Mouse (Mus musculus) layer of hippocampus, postnatal 25 days (tissue): ENCODE results near the gene Chrm1. TPM values are rescaled to one million over a fixed set of nuclear protein-coding genes. Genes with fewer than 3 reads are reported as not detected.

Experiments used
- total RNA-seq, 2 experiments: library from RNA; stranded (reverse); gene quantifications; 2 replicates each; pipeline ENCODE4 v1.2.3; 2021

Gene Chrm1
- total RNA-seq, 2 experiments from 2014 or later: 188 to 200 TPM

Other genes with a start within 250 kb of the Chrm1 start
- gene Slc22a8, start 72.5 kb upstream of the Chrm1 start, total RNA-seq: 10 to 100 TPM in 1 of 2 experiments, 1 to 10 TPM in 1; 9.5 to 12.3 TPM
- 1 to 10 TPM; 1.5 to 1.6 TPM for gene Slc22a6, start 45.8 kb upstream of the Chrm1 start, total RNA-seq
- 100 to 1,000 TPM; 155 to 170 TPM for gene Slc3a2, start 59.6 kb downstream of the Chrm1 start, total RNA-seq
- 10 to 100 TPM; 43.9 to 53.6 TPM for gene Wdr74, start 72.0 kb downstream of the Chrm1 start, total RNA-seq
- 1 to 10 TPM in 1 of 2 experiments, not detected in 1; 1.5 TPM for gene 1700092M07Rik, start 76.9 kb downstream of the Chrm1 start, total RNA-seq
- 10 to 100 TPM; 59.9 to 70.7 TPM for gene Stx5a, start 77.6 kb downstream of the Chrm1 start, total RNA-seq
- gene Nxf1, start 93.3 kb downstream of the Chrm1 start, total RNA-seq: 10 to 100 TPM; 75.4 to 95.3 TPM
- 100 to 1,000 TPM in 1 of 2 experiments, 10 to 100 TPM in 1; 92.1 to 101 TPM for gene Tmem223, start 107.2 kb downstream of the Chrm1 start, total RNA-seq
- gene Tmem179b, start 110.7 kb downstream of the Chrm1 start, total RNA-seq: 10 to 100 TPM in 1 of 2 experiments, 1 to 10 TPM in 1; 8.5 to 10.1 TPM
- gene Taf6l, start 122.6 kb downstream of the Chrm1 start, total RNA-seq: 10 to 100 TPM; 13.8 to 14.1 TPM
- gene Polr2g, start 134.8 kb downstream of the Chrm1 start, total RNA-seq: 100 to 1,000 TPM; 112 to 130 TPM
- 1 to 10 TPM; 6.4 to 6.6 TPM for gene Zbtb3, start 138.8 kb downstream of the Chrm1 start, total RNA-seq
- gene Ttc9c, start 155.5 kb downstream of the Chrm1 start, total RNA-seq: 10 to 100 TPM; 35.3 to 36.4 TPM
- 100 to 1,000 TPM; 109 to 120 TPM for gene Hnrnpul2, start 156.2 kb downstream of the Chrm1 start, total RNA-seq
- gene AC129217.1, start 166.0 kb downstream of the Chrm1 start, total RNA-seq: 1 to 10 TPM in 1 of 2 experiments, not detected in 1; 4.5 TPM
- gene Bscl2, start 173.7 kb downstream of the Chrm1 start, total RNA-seq: 100 to 1,000 TPM; 103 to 111 TPM
- gene Gng3, start 175.4 kb downstream of the Chrm1 start, total RNA-seq: 100 to 1,000 TPM; 188 to 192 TPM
- gene Lrrn4cl, start 187.0 kb downstream of the Chrm1 start, total RNA-seq: under 1 TPM; 0.28 to 0.47 TPM
- gene Ubxn1, start 207.7 kb downstream of the Chrm1 start, total RNA-seq: 10 to 100 TPM; 92.2 to 98.9 TPM
- gene Uqcc3, start 217.1 kb downstream of the Chrm1 start, total RNA-seq: 10 to 100 TPM; 31.2 to 36.4 TPM
- gene Lbhd1, start 219.9 kb downstream of the Chrm1 start, total RNA-seq: 10 to 100 TPM; 10.1 to 16.2 TPM
- not detected for gene Gm49403, start 220.1 kb downstream of the Chrm1 start, total RNA-seq
- 10 to 100 TPM; 22.0 to 25.7 TPM for gene 1810009A15Rik, start 225.1 kb downstream of the Chrm1 start, total RNA-seq
- gene Gm49416, start 225.1 kb downstream of the Chrm1 start, total RNA-seq: 1 to 10 TPM; 1.6 to 2.2 TPM
- 10 to 100 TPM; 26.1 to 27.0 TPM for gene Ints5, start 229.2 kb downstream of the Chrm1 start, total RNA-seq
- gene Ganab, start 234.3 kb downstream of the Chrm1 start, total RNA-seq: 100 to 1,000 TPM; 116 to 122 TPM